Mouse (Mus musculus) intestine, embryonic 14.5 days (tissue): ENCODE results near the gene Kdelr1. TPM values are rescaled to one million over a fixed set of nuclear protein-coding genes. Genes with fewer than 3 reads are reported as not detected.

ENCODE experiments used
- ATAC-seq: fragments of 200-750 bp; cut with Nextera tagmentation; replicated peaks from 2 replicates; pipeline ENCODE4 v1.8.0; 2017; ENCODE audit warnings: low read depth, moderate number of reproducible peaks, moderate TSS enrichment, moderate library complexity; ENCODE audit not compliant: low FRiP score, low TSS enrichment
- DNase-seq: peaks from one replicate; pipeline ENCODE4 v3.0.0-alpha.2; 2018; ENCODE audit warnings: low spot score
- H3K27ac ChIP-seq: fragments of 300-500 bp; sonication (generic); 2 replicates; pipeline ENCODE4 v1.5.1; 2014; ENCODE audit warnings: low read depth, mild to moderate bottlenecking, control low read depth
- H3K27me3 ChIP-seq: fragments of 300-500 bp; sonication (generic); replicated peaks from 2 replicates; pipeline ENCODE4 v1.6.1; 2014; ENCODE audit warnings: low read length, control low read depth; ENCODE audit not compliant: control insufficient read depth, insufficient read depth
- H3K36me3 ChIP-seq: fragments of 300-500 bp; sonication (generic); 2 replicates; pipeline ENCODE4 v1.6.1; 2014; ENCODE audit warnings: low read length, control low read depth; ENCODE audit not compliant: control insufficient read depth, insufficient read depth
- H3K4me1 ChIP-seq: fragments of 300-500 bp; sonication (generic); replicated peaks from 2 replicates; pipeline ENCODE4 v1.6.1; 2014; ENCODE audit warnings: low read length, control low read depth, mixed read lengths; ENCODE audit not compliant: control insufficient read depth, insufficient read depth
- H3K4me2 ChIP-seq: fragments of 300-500 bp; sonication (generic); 2 replicates; pipeline ENCODE4 v1.6.1; 2014; ENCODE audit warnings: low read length
- H3K4me3 ChIP-seq: fragments of 300-500 bp; sonication (generic); 2 replicates; pipeline ENCODE4 v1.5.1; 2014; ENCODE audit warnings: low read depth, low read length, control low read depth, mixed read lengths
- H3K9ac ChIP-seq: fragments of 300-500 bp; sonication (generic); 2 replicates; pipeline ENCODE4 v1.6.1; 2014; ENCODE audit warnings: mild to moderate bottlenecking, low read length
- H3K9me3 ChIP-seq: fragments of 300-500 bp; sonication (generic); 2 replicates; pipeline ENCODE4 v1.6.1; 2016; ENCODE audit warnings: low read length, control low read depth; ENCODE audit not compliant: control insufficient read depth
- WGBS: fragments of 180-500 bp; shearing (Covaris S2); extraction: QIAGEN DNeasy Blood & Tissue Kit; methylation state at CpG from one replicate; pipeline ENCODE4 v1.1.7; 2014; 5-methylcytosine and 5-hydroxymethylcytosine counted together
- polyA plus RNA-seq: library from polyadenylated mRNA; unstranded; fragments of >200 nt; fragmentation: Nextera tagmentation; extraction: Ambion mirVana; gene quantifications from 2 replicates; pipeline ENCODE4 v1.2.1, GENCODE M21; 2014

Kdelr1 gene
- polyA plus RNA-seq, 1 experiment from 2014 or later, result 124 TPM

DNA sequence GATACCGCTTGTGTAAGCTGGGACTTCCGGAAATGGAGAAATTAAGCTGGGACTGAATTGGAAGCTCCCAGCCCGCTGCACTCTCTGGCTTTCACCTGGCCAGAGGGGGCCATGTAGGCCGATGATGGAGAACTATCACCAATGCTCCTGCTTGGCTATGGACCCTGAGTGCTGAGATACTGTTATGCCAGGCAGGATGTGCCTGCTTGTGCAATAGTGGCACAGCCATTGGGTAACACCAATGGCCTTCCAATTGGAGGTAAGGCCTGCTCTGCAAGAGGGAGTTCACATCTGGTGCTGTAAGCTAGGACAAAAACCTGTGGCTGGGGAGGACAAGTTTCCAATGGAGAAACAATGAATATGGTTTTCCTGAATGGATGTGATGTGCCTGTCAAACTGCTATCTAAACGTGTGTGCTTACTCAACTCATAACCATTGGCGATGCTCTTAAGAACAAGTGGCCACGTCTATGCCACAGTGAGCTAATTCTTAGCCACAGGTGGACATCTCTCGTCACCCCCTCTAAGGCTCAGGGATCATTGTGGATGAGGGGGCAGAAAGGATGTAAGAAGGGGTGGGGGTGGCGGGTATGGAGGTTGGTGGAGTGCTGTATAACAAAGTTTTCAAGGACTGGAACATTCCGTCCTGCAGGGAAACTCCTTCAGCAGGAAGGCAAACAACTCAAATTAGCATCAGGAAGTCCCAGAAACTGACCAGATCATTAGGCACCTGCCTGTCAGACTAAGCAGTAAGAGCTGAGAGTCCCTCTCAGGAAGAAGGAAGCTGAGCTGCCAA is 29.4 kb upstream of the Kdelr1 start:
- Histone ChIP-seq H3K27ac (no peak overlapping the region), H3K9ac (no peak overlapping the region), H3K36me3 (no peaks in the 10 kb centered on the region), H3K4me3 (no peak overlapping the region), H3K27me3 (0 out of 2 replicates have a peak, but pooled peaks cover 3% of the 10 kb centered on the region), H3K9me3 (no peaks in the 10 kb centered on the region), H3K4me2 (no peak overlapping the region), H3K4me1 (no peaks in the 10 kb centered on the region)
- ATAC-seq (no peak), DNase-seq (no peak)
- WGBS, result 89% methylated on average over 10 of the region's 10 CpGs

DNA sequence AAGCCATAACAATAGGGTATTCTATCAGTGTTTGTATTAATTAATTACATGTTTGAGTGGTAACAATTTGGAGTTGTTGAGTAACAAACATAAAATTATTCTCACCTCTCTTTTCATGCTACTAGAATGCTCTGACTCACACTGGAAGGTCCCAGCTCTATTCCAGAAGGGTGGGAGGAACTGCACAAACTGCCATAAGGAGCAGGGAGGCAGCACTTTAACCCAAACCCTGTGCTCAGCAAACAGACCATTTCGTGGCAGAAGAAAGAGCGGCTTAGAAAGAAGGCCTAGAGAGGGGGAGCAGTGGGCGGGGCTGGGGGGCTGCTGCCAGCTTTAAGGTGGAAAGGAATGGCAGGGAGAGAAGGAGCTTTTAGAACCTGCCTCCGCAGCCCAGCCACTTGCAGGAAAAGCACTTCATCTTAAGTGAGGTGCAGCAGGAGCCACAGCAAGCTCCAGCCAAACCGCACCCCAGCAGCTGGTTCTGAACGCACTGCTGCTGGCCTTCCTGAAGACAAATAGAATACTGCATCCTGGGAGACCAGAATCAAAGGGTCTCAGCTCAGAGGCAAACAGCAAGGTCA is 24.0 kb upstream of the Kdelr1 start:
- H3K27ac ChIP-seq, result no peak overlapping the region
- no peak overlapping the region for H3K9ac ChIP-seq
- H3K4me1 ChIP-seq, result no peaks in the 10 kb centered on the region
- H3K9me3 ChIP-seq, result no peaks in the 10 kb centered on the region
- ATAC-seq, result no peak
- DNase-seq, result no peak
- H3K4me2 ChIP-seq, result no peak overlapping the region
- WGBS, result 8% methylated on average over 6 of the region's 6 CpGs
- H3K27me3 ChIP-seq, result no peaks in the 10 kb centered on the region
- H3K4me3 ChIP-seq, result no peak overlapping the region
- H3K36me3 ChIP-seq, result no peaks in the 10 kb centered on the region

DNA sequence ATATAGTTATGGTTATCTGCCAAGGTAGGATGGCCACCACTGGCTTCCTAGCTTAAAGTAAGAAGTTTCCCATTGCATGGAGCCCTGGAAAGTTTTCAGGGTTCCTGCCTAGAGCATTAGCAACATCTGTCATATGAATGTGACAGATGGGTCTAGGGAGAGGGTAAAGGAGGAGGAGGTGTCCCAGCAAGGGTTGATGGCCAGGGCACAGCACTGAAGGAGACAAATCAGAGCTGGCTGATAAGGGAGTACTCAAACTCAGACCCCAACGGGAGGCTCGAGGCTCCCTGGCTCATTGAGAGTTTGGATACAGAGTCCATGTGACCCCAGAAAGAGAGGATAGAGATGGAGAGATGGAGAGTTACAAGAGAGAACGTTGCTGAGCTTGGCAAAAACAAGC is 21.9 kb upstream of the Kdelr1 start:
- ATAC-seq (no peak), DNase-seq (no peak)
- Histone ChIP-seq H3K36me3 (no peaks in the 10 kb centered on the region), H3K4me1 (no peaks in the 10 kb centered on the region), H3K9me3 (no peaks in the 10 kb centered on the region), H3K4me2 (no peak overlapping the region), H3K27me3 (no peaks in the 10 kb centered on the region), H3K4me3 (no peak overlapping the region), H3K9ac (no peak overlapping the region), H3K27ac (no peak overlapping the region)
- WGBS, result 72% methylated on average over 3 of the region's 3 CpGs

DNA sequence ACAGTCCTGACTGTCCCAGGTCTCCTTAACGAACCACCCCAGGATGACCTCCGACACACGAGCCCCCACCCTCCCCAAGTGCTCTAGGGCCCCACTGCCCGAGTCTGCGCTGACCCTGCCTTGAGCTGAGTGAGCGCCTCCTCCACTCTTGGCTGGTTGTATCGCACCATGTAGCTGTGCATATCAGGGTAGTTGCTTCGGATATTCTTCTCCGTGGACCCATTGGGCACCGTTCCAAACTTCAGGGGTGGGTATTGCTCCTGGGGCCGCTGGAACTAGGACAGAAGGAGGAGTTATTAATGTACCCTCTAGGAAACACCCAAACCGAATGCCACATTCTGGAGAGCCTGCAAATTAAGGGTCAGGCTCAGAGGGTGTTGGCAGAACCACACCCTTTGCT is 19.5 kb upstream of the Kdelr1 start:
- ATAC-seq (no peak), DNase-seq (no peak)
- WGBS, result 85% methylated on average over 12 of the region's 12 CpGs
- no peak overlapping the region for H3K9ac ChIP-seq
- no peak overlapping the region for H3K4me3 ChIP-seq
- H3K4me2 ChIP-seq, result no peak overlapping the region
- H3K4me1 ChIP-seq, result peaks cover 6% of the 10 kb centered on the region
- no peaks in the 10 kb centered on the region for H3K36me3 ChIP-seq
- H3K9me3 ChIP-seq, result no peaks in the 10 kb centered on the region
- H3K27me3 ChIP-seq, result peaks cover 15% of the 10 kb centered on the region; the same call in 1 of the 2 replicates
- H3K27ac ChIP-seq, result no peak overlapping the region

DNA sequence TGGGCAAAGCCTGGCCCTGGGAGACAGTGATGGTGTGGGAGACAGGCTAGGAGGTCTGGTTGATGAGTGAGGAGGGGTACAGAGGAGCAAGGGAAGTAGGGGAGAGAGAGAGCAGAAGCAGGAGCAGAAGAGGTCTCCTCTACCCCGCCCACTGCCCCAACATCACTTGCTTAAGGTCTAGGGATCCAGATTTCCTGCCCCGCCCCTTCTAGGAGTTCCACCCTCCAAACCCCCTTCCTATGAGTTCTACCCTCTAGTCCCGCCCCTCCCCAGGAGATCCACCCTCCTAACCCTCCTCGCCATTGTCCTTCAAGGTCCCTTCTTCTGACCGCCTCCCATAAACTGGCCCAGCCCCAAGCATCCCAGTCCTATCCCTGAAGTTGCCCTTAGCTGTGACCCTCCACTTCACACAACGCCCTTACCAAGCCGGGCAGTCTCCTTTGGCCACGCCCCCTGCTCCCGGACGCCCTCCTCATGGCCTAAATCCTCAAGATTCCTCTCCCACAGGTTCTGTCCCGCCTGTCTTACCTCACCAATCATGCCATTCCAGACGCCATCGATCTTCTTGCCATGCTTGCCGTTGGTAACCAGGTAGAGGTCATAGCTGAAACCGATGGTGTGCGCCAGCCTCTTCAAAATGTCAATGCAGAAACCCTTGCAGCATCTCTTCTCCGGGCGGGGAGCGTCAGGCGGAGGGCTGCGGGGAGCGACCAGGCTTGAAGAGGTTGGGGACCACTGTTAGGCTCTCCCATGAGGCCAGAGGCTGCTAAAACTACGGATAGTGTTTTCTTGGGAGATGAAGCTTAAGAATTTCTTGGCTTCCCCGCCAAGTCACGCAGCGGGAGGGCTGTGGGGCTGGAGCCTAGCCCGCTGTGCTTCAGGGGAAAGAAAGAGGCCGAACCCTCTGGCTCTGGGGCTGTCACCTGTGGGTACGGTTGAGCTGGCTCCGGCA is 15.3 kb upstream of the Kdelr1 start:
- Histone ChIP-seq H3K4me1 (peaks cover 10% of the 10 kb centered on the region), H3K4me3 (peak overlapping the region; percentile 29), H3K36me3 (no peaks in the 10 kb centered on the region), H3K4me2 (peak overlapping the region; percentile 64), H3K27me3 (peaks cover 18% of the 10 kb centered on the region; the same call in 1 of the 2 replicates), H3K9ac (peak overlapping the region; percentile 25), H3K27ac (no peak overlapping the region), H3K9me3 (no peaks in the 10 kb centered on the region)
- 4% methylated on average over 30 of the region's 30 CpGs for WGBS
- DNase-seq, result peak; percentile 71
- ATAC-seq, result peak; percentile 22; the same call in 1 of the 2 replicates

DNA sequence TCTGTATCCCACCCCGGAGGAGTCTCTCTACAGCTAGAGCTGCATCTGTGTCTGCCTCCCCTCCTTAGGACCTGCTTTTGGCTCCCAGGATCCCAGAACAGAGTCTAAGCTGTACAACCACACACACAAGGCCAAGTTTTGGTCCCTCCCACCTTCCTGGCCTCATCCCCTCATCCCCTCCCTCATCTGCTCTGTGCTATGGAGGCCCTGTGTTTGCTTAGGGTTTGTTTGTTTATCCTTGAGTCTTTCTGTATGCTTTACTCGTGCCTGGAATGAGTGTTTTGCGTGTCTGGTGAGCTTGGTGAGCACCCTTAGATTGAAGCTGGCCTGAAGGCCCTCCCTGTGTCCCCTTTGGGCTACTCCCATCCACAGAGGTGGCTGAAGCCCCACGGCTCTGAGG is 13.6 kb upstream of the Kdelr1 start:
- Histone ChIP-seq H3K36me3 (no peaks in the 10 kb centered on the region), H3K4me3 (no peak overlapping the region), H3K9ac (no peak overlapping the region), H3K27me3 (peaks cover 18% of the 10 kb centered on the region; the same call in 1 of the 2 replicates), H3K27ac (no peak overlapping the region), H3K9me3 (no peaks in the 10 kb centered on the region), H3K4me2 (no peak overlapping the region), H3K4me1 (peaks cover 10% of the 10 kb centered on the region)
- WGBS, result 39% methylated on average over 4 of the region's 4 CpGs
- ATAC-seq, result no peak
- no peak for DNase-seq

DNA sequence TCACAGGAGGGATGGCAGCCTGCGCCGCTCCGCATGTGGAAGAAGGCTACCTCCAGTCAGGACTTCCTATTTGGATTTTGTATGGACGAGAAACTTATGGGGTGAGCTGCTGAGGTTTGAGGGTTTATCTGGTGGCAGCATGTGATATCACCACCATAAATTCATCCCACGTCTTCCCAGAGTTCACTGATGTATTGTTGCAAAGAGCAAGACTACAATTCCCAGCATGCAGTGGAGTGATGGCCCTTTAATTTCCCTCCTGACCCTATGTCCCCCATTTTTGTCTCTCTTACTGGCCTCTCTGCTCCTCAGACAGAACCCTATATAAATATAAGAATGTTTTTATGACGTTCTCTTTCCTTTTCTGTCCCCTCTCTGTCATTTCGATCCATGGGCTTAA is 9.8 kb upstream of the Kdelr1 start:
- H3K9me3 ChIP-seq, result no peaks in the 10 kb centered on the region
- peaks cover 16% of the 10 kb centered on the region for H3K4me1 ChIP-seq
- 86% methylated on average over 7 of the region's 7 CpGs for WGBS
- H3K4me3 ChIP-seq, result no peak overlapping the region
- no peak overlapping the region for H3K4me2 ChIP-seq
- ATAC-seq, result no peak
- H3K36me3 ChIP-seq, result no peaks in the 10 kb centered on the region
- no peak overlapping the region for H3K9ac ChIP-seq
- H3K27ac ChIP-seq, result no peak overlapping the region
- H3K27me3 ChIP-seq, result peaks cover 12% of the 10 kb centered on the region
- DNase-seq, result no peak

DNA sequence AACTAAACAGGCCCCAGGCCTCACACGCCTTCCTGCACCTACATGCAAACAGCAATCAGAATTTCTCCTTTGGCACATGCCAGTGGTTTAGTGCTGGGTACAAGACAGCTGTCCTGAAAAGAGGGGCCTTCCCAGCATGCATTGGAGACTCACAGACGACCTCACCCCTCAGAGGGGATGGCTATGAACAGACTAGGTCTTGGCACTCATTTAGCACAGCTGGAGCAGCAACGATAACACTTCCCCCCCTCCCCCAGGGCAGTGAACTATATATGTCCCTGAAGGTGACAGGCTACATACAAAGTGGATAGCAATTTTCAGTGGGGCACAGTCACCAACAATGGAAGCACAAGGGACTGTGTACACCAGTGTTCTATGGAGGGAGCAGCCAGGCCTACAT is 8.1 kb upstream of the Kdelr1 start:
- ATAC-seq, result no peak
- DNase-seq, result no peak

More for the DNA sequence above, 8.1 kb upstream of the Kdelr1 start:
- Histone ChIP-seq H3K27me3 (peaks cover 23% of the 10 kb centered on the region), H3K4me1 (peaks cover 21% of the 10 kb centered on the region), H3K4me3 (no peak overlapping the region), H3K9ac (no peak overlapping the region), H3K36me3 (no peaks in the 10 kb centered on the region), H3K27ac (no peak overlapping the region), H3K9me3 (no peaks in the 10 kb centered on the region), H3K4me2 (no peak overlapping the region)
- WGBS, result 64% methylated on average over 3 of the region's 3 CpGs
